Mouse (Mus musculus) adrenal gland, postnatal 36 days (tissue): ENCODE measurements at regions not wholly inside any gene's neighbourhood (a gene's known extent, or its start where the extent isn't known, plus 50 kb on each side); places are given as distances from the start of the nearest gene placed in this dataset.

Source experiments
- DNase-seq, 2 experiments: peaks; one replicate each; pipeline ENCODE4 v3.0.0; 2021; ENCODE audit warnings: mixed read lengths in 1 of 2

- no peak for DNase-seq
These were observed 288.0 kb upstream of the Paip1 start for GRCm38 (mm10) chr13:119140436-119140835.

GRCm38 (mm10) chr13:119143351-119143750 lies 285.1 kb upstream of the Paip1 start:
- no peak for DNase-seq

DNA sequence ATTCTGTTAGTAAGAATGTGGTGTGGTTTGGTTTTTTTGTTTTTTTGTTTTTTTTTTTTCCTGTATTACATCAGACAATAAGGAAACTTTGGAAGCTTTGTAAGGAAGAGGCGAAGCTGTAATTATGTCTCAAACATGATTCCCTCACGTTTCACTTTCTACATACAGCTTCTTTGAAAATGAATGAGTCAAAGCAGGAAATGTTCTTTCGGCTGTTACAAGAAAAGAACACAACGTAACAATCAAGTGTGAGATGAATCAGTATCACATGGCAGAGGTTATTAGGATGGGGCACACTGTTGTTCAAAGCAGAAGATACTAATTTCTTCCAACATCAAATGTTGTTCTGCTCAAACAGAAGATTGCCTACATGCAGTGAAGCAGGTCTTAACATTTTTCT lies 282.7 kb upstream of the Paip1 start:
- no peak for DNase-seq

- no peak for DNase-seq
These were observed 280.7 kb upstream of the Paip1 start for GRCm38 (mm10) chr13:119147701-119148100.

DNA sequence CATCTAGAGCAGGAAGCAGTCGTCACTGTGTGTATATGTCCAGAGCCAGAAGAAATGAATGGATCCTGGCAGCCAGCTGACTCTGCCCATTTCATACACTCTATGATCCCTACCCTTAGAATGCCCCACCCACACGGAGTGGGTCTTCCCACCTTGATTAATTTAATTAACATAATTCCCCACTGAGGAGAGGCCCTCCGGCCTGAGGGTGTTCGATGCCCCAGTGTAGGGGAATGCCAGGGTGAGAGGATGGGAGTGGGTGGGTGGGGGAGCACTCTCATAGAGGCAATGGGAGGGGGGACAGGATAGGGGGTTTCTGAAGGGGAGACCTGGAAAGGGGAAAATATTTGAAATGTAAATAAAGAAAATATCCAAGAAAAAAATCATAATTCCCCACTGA lies 279.3 kb upstream of the Paip1 start:
- DNase-seq = no peak

DNA sequence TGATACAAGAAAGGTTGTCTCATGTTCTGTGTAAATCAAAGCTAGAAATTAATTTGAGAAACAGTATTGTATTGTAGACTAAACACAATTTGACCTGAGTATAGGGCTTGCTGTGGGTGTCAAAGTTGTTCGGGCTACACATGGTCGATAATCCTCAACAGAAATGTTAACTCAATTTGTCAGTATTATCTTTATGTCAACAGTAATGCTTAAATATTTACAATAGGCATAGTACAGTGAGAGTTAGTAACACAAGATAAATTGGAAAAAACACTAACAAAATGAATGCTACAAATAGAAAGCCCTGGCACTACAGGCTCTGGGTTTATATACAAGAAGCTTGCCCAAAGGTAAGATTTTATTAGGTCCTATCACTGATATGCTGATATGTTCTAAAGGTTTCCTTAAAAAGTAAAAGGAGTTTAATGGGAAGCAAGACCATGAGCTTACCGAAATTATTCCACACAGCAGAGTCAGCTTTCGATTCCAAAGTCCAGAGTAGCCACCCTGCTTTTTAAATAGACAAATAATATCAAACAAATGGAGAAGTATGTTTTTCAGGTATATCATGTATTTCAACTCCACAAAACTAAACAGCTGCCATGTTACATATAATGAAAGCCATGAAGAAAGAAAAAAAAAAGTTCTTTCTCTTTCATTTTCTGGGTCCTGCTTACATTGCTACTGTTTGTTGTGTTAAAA lies 277.4 kb upstream of the Paip1 start:
- no peak for DNase-seq

GRCm38 (mm10) chr13:119177753-119178152 lies 250.6 kb upstream of the Paip1 start:
- no peak for DNase-seq

- DNase-seq = no peak
These were observed 250.2 kb upstream of the Paip1 start for GRCm38 (mm10) chr13:119178212-119178611.

DNA sequence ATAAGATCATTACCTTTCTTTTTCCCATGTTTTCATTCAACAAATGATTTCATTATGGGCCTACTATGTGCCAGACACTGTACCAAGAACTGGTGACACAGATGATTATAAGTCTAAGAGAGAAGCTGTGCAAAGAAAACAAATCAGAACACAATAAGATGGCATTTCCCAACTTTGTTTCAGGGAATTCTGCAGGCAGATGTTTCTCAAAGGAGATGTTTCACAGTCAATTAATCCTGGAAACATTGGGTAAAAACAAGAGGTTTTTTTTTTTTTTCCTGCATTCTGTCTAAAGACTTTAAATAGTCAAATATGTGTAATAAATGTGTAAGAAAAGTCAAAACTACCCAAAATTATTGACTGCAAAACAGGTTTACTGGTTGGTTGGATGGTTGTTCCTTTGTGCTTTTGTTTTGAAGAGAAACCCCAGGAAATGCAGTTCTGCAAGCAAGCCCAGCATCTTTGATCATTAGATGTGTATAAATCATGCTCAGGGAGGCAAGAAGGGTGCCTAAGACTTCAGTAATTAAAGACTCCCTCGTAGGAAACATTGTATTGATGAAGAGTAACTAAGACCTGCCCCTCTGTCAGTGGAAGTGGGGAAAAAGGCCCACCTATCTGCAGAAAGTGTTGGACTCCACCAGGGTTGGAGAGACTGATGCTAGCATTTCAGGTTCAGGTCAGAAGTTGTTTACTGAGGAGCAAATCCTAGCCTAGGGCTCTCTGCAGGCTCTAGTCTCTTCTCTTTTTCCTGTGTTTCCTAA lies 249.1 kb upstream of the Paip1 start:
- no peak for DNase-seq

- no peak for DNase-seq
These were observed 244.0 kb upstream of the Paip1 start for GRCm38 (mm10) chr13:119184322-119184877.

GRCm38 (mm10) chr13:119185567-119186143 lies 242.7 kb upstream of the Paip1 start:
- DNase-seq = no peak

DNA sequence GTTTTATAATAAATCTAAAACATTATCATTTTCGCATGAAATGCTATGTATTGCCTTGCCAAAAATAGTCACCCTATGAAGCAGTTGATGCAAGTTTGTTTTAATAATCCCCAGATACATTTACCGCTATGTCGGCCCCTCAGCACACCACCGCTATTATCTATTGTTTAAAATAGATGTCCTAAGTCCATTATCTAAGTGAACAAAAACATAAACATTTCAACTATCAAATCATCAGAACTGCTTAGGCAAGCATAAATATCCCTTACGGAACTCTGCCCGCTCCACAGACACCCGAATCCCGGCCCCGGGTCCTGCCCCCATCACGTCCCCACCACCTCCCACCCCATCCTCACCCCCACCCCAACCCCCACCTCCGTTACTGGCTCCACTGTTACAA lies 196.8 kb upstream of the Paip1 start:
- DNase-seq = no peak

GRCm38 (mm10) chr13:119232100-119233029 lies 196.0 kb upstream of the Paip1 start:
- no peak for DNase-seq

DNA sequence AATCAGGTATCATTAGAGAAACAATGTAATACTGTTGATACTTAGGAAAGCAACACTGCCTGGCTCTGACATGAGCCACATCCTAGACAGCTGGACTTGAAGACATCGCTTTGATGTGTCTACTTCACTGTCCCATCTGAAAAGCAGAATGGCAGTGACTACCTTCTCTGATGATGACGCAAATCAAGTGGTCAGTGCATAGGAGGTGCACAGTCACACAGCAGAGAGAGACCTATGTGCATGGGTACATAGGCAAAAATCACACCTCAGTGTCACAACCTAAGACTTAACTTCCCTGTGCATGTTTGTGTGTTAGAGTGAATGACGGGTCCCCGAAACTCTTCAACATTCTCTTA lies 195.4 kb upstream of the Paip1 start:
- DNase-seq = no peak

- DNase-seq = no peak
These were observed 194.5 kb upstream of the Paip1 start for GRCm38 (mm10) chr13:119233869-119234268.

DNA sequence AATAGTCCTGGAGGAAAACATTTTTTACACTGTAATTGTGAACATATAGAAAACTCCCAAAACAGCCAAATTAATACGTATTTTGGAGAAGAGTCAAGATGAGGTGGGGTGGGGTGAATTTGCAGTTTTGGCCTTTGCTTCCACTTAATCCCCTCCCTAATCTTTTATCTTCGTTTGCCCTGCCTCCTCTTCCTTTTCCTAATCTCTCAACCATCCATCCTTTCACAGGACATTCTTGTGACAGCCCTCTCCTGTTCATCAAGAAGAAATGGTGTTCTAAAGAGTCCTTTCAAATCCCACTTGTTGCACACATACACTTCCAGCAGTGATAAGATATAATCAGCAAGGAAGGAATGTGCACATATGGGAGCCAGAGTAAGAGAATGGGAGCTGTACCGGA lies 186.0 kb upstream of the Paip1 start:
- DNase-seq = no peak

DNA sequence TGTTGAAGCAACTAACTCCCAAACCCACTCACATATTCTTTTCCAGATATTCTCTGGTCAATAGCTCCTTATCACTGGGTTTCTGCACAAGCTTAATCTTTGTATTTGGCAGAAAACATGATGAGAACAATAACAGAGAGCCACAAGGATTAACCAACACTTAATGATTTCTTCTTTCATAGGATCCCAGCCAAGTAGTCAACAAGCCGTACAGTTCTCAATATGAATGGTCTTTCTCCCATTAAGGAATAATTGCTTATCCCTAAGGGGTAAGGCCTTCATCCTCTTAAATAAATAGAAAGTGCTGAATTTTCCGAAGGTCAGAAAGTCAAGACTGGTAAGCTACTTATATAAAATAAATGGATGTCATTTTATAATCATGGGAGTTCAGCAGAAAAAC lies 181.3 kb upstream of the Paip1 start:
- no peak for DNase-seq

- DNase-seq = no peak
These were observed 176.4 kb upstream of the Paip1 start for GRCm38 (mm10) chr13:119252006-119252405.

DNA sequence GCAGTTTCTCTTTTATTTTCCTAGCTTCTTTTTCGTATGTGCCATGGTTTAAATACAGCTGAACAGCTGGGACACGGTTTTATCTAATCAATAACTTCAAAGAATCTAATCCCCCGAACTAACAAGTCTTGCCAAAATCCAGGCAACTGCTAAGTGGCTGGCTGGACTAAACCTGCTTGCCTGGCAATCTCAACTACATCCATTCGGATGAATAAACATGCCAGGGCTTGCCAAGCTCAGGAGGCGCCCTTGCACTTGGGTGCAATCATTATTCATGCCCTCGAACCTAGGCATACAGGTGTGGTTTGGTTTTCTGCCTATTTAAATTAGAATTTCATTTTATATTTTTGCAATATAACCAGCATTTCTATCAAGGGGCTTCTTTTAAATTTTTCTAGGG lies 172.1 kb upstream of the Paip1 start:
- no peak for DNase-seq

DNA sequence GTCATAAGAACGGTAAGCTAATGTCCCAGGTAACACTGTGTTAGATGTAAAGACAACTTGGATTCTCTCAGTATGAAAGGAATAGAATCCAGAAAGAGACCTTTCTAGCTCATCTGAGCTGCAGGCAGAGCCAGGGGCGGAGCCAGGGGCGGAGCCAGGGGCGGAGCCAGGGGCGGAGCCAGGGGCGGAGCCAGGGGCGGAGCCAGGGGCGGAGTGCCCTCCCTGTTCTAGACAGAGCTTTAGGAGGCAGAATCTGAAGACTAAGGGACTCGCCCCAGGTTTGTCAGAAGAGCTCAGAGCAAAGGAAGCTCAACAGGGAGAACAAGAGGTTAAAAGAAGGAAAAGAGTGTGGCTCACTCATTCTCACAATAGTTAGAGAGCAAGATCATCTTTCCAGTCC lies 169.9 kb upstream of the Paip1 start:
- DNase-seq = no peak

GRCm38 (mm10) chr13:119263561-119263960 lies 164.8 kb upstream of the Paip1 start:
- no peak for DNase-seq

GRCm38 (mm10) chr13:119267608-119268300 lies 160.6 kb upstream of the Paip1 start:
- no peak for DNase-seq
